In the genomic region with DNA sequence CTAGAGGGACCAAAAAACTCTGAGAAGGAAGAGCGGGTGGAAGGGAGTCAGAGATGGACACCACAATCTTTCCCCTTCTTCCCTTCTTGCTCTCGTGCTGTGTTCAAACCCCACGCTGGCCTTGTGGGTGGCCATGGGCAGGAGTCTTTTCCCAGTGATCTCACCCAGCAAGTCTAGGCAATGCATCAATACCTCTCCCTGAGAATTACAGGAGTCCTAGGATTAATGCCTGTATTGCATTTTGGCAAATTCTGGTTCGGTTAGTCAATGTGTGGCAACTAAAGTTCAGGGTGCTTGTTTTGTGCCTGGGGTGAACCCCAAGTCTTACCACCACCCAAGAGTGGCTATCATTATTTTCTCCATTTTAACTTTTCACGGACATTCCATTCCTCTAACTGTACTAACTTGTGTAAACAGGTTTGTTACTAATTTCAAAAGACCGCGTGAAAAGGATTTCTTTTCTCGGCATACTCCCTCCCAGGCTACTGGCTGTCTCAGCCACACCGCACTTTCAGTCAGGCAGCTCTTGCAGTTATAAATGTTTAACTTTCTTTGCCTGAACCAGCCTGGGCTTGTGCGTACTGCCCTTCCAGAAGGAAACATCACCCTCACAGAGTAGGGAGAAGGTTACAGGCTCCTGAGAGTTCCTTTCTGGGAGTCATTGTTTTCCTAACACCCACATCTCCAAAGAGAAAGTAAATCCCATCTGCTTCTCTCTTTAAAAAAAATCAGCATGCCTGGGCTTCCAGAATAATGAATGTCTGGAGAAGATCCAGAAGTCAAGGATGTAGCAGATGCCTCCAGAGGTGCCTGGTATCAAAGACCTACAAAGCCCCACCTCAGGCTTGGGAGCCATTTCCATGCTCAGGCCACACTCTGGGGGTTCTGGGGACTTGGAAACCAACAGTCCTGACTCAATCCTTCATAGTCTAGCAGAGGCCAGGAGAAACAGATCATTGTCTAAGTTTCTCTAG, we compare ENCODE assay signal across 14 mouse cellular contexts. TPM values are rescaled to one million over a fixed set of nuclear protein-coding genes. Genes with fewer than 3 reads are reported as not detected.
A peak's percentile ranks its signal among the peaks of the same experiment; 100 is the strongest.
DNase-seq lines count a peak whose midpoint lies in the region; ATAC-seq lines count a peak whose summit lies in the region.
"Had no signal": no experiment of that assay in that cellular context is flagged by ENCODE, and none has a peak within 500 bp of the region (broad histone marks: within the 10 kb centered on the region; RNA-seq: fewer than 3 reads in every experiment).

No protein-coding gene starts in this region.

- no peaks in the 10 kb centered on the region for H3K27me3 ChIP-seq in kidney, embryonic 15.5 days
- no peaks in the 10 kb centered on the region for H3K27me3 ChIP-seq in hindbrain, embryonic 16.5 days (replicated peaks; ENCODE audit: control insufficient read depth, insufficient read depth, low read length)
- H3K27me3 ChIP-seq: liver, embryonic 15.5 days; midbrain, embryonic 15.5 days had no signal

- no peaks in the 10 kb centered on the region for H3K9me3 ChIP-seq in kidney, embryonic 15.5 days (replicated peaks)
- no peaks in the 10 kb centered on the region for H3K9me3 ChIP-seq in hindbrain, embryonic 16.5 days (ENCODE audit: control insufficient read depth, low read length)
- H3K9me3 ChIP-seq: liver, embryonic 15.5 days; midbrain, embryonic 15.5 days had no signal

- H3K27ac ChIP-seq in kidney, embryonic 15.5 days, result peak overlapping the region; percentile 82
- no peak overlapping the region for H3K27ac ChIP-seq in hindbrain, embryonic 16.5 days (ENCODE audit: low read depth, low read length)
- H3K27ac ChIP-seq: liver, embryonic 15.5 days; midbrain, embryonic 15.5 days had no signal

- 61% methylated on average over 10 of the region's 10 CpGs for WGBS in kidney, embryonic 15.5 days
- WGBS in hindbrain, embryonic 16.5 days, result 85% methylated on average over 10 of the region's 10 CpGs

- ATAC-seq in kidney, embryonic 15.5 days (replicated peaks; ENCODE audit: low FRiP score), result peak; percentile 55; the same call in 1 of the 2 replicates
- ATAC-seq in hindbrain, embryonic 16.5 days, result no peak
- ATAC-seq: forebrain, embryonic 14.5 days; midbrain, embryonic 15.5 days had no signal

- peaks cover 45% of the 10 kb centered on the region for H3K4me1 ChIP-seq in kidney, embryonic 15.5 days
- no peaks in the 10 kb centered on the region for H3K4me1 ChIP-seq in hindbrain, embryonic 16.5 days (ENCODE audit: control insufficient read depth, insufficient read depth, low read depth, low read length)
- H3K4me1 ChIP-seq: midbrain, embryonic 15.5 days had no signal

- DNase-seq in heart, adult 11 months, result peak; percentile 90
- no peak for DNase-seq in heart, postnatal 25 days (ENCODE audit: low spot score)
- peak; percentile 44 to 45 for DNase-seq in urinary bladder, postnatal 36 days (ENCODE audit: low spot score in 2 of 2)
- no peak for DNase-seq in urinary bladder, postnatal 25 days (ENCODE audit: low spot score)
- no peak for DNase-seq in testis, postnatal 14 days (ENCODE audit: low spot score)
- DNase-seq in frontal cortex, postnatal 10 days (ENCODE audit: low spot score in 2 of 2), result no peak
- DNase-seq: cerebellum, adult 9-11 months; spleen, adult 18-20 months; thymus, postnatal 4 days had no signal

- no peaks in the 10 kb centered on the region for H3K36me3 ChIP-seq in kidney, embryonic 15.5 days
- H3K36me3 ChIP-seq in hindbrain, embryonic 16.5 days (ENCODE audit: control insufficient read depth, insufficient read depth, low read length), result no peaks in the 10 kb centered on the region
- H3K36me3 ChIP-seq: liver, embryonic 15.5 days; midbrain, embryonic 15.5 days had no signal

- 0 out of 2 replicates have a peak overlapping the region, but pooled peaks have one; percentile 3 for H3K9ac ChIP-seq in kidney, embryonic 15.5 days
- H3K9ac ChIP-seq in hindbrain, embryonic 16.5 days (ENCODE audit: low read depth, low read length), result no peak overlapping the region
- H3K9ac ChIP-seq: liver, embryonic 15.5 days; midbrain, embryonic 15.5 days had no signal

- H3K4me2 ChIP-seq in kidney, embryonic 15.5 days, result no peak overlapping the region
- H3K4me2 ChIP-seq in hindbrain, embryonic 16.5 days (ENCODE audit: low read length), result no peak overlapping the region
- H3K4me2 ChIP-seq: liver, embryonic 15.5 days; midbrain, embryonic 15.5 days had no signal

- intact Hi-C loops in heart, postnatal 25 days (cut with DNase I), result no loop called here

- H3K4me3 ChIP-seq in kidney, embryonic 15.5 days (replicated peaks), result no peak overlapping the region
- no peak overlapping the region for H3K4me3 ChIP-seq in hindbrain, embryonic 16.5 days (ENCODE audit: low read length)
- H3K4me3 ChIP-seq: liver, embryonic 15.5 days; midbrain, embryonic 15.5 days had no signal

RNA-seq across cellular contexts. Expression of gene Cyp2s1, which starts 15.1 kb away (rescaled TPM):
- total RNA-seq in heart, postnatal 25 days (2021), result 1 to 10 TPM; 5.8 to 6.3 TPM
- polyA plus RNA-seq in kidney, embryonic 15.5 days (2015; fragmentation: Nextera tagmentation; extraction: Ambion mirVana), result 17.2 and 18.1 TPM in 2 replicates
- polyA plus RNA-seq in hindbrain, embryonic 16.5 days (2015; fragmentation: Nextera tagmentation; extraction: Ambion mirVana), result 4.1 and 4.6 TPM in 2 replicates

RNA-seq across cellular contexts. Expression of gene Axl, which starts 43.3 kb away (rescaled TPM):
- 10 to 100 TPM; 78.6 to 99.4 TPM for total RNA-seq in heart, postnatal 25 days (2021)
- 81.9 and 91.5 TPM in 2 replicates for polyA plus RNA-seq in kidney, embryonic 15.5 days (2015; fragmentation: Nextera tagmentation; extraction: Ambion mirVana)
- polyA plus RNA-seq in hindbrain, embryonic 16.5 days (2015; fragmentation: Nextera tagmentation; extraction: Ambion mirVana), result 18.1 and 25.5 TPM in 2 replicates

Comparison
In these comparisons a context has a peak if more than half of its experiments do, and no peak if none do; other contexts are left out.
1. DNase-seq: peak in heart, adult 11 months (single experiment) and urinary bladder, postnatal 36 days (2 of 2); none in heart, postnatal 25 days (single experiment), urinary bladder, postnatal 25 days (single experiment), testis, postnatal 14 days (single experiment) and frontal cortex, postnatal 10 days (0 of 2).